Mouse (Mus musculus): ENCODE results near the gene Car6. TPM values are rescaled to one million over a fixed set of nuclear protein-coding genes. Genes with fewer than 3 reads are reported as not detected.

Car6 gene
- total and polyA plus RNA-seq, 3 experiments: not detected

GRCm38 (mm10) chr4:150172107-150172506 is 29.0 kb downstream of the Car6 start:
- no peak overlapping the region for H3K9ac ChIP-seq (ENCODE audit: insufficient read depth, low read depth)
- in situ Hi-C loops (cut with MboI; ENCODE audit: low pct_ligation_motif_present, low pct_unique_long_range_greater_than_20kb, low sequenced_read_pairs): no loop called here
- no peaks in the 10 kb centered on the region for H3K9me3 ChIP-seq (replicated peaks; ENCODE audit: low read length)
- H3K36me3 ChIP-seq (replicated peaks in 1 of 2; ENCODE audit: control insufficient read depth in 1 of 2, insufficient read depth in 1 of 2, low read length in 1 of 2): no peaks in the 10 kb centered on the region
- no peak for TF ChIP-seq ZMIZ1 (IDR thresholded peaks at IDR 0.05; ENCODE audit: low read depth, low read length)
- no peak for TF ChIP-seq MAX (IDR thresholded peaks at IDR 0.05; ENCODE audit: low read length)
- TF ChIP-seq MEF2A (IDR thresholded peaks at IDR 0.05; ENCODE audit: borderline replicate concordance, low read depth, low read length): no peak
- no peak for TF ChIP-seq EP300 (IDR thresholded peaks at IDR 0.05; ENCODE audit: low read length)
- TF ChIP-seq ZC3H11A (IDR thresholded peaks at IDR 0.05; ENCODE audit: low read depth, low read length): no peak
- TF ChIP-seq KAT2A (IDR thresholded peaks at IDR 0.05; ENCODE audit: insufficient replicate concordance, low read length): no peak
- no peak for TF ChIP-seq SIN3A (IDR thresholded peaks at IDR 0.05; ENCODE audit: low read length)
- TF ChIP-seq CHD1 (IDR thresholded peaks at IDR 0.05; ENCODE audit: low read depth, low read length): no peak
- no peak for TF ChIP-seq BHLHE40 (IDR thresholded peaks at IDR 0.05; ENCODE audit: low read depth, low read length)
- no peak for DNase-seq (ENCODE audit: extremely low read depth)
- dilution Hi-C loops (cut with MboI; ENCODE audit: extremely low pct_ligation_motif_present, extremely low pct_unique_long_range_greater_than_20kb, low sequenced_read_pairs): no loop called here
- H3K79me2 ChIP-seq (replicated peaks; ENCODE audit: control insufficient read depth, extremely low read depth, insufficient read depth, poor library complexity, severe bottlenecking): no peaks in the 10 kb centered on the region
- no peak overlapping the region for H3K4me3 ChIP-seq (replicated peaks in 1 of 3; ENCODE audit: low read depth in 2 of 3, low read length in 2 of 3, poor library complexity in 1 of 3)
- H3K27me3 ChIP-seq (replicated peaks): peaks cover 2% of the 10 kb centered on the region
- no peak overlapping the region for H3K27ac ChIP-seq (ENCODE audit: insufficient read depth, low read depth)
- H3K4me1 ChIP-seq (ENCODE audit: control insufficient read depth in 1 of 2, insufficient read depth in 2 of 2): peaks cover 0 to 6% of the 10 kb centered on the region in 2 experiments; a peak in 2 of 4 replicates
- no peak overlapping the region for H3K4me2 ChIP-seq (ENCODE audit: insufficient read depth, low read depth, poor library complexity, severe bottlenecking)

DNA sequence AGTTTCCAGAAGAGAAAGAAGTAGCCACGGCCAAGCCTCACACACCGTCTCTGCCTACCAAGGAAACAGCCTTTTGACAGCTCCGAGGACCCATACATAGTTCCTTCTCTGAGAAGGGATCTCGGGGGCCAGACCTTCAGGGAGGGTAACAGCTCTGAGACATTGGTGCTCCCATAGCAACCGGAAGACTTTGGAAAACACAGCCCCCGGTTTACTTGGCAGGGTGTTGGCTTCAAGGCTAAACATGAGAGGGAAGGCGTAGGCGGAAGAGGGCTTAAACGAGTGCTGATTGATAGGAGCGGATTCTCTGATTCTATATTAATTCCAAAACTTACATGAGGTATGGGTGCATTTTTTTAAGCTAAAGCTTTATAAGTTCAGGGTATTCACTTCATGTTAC is 32.7 kb downstream of the Car6 start:
- no peaks in the 10 kb centered on the region for H3K79me2 ChIP-seq (replicated peaks; ENCODE audit: control insufficient read depth, extremely low read depth, insufficient read depth, poor library complexity, severe bottlenecking)
- H3K27me3 ChIP-seq (replicated peaks): peaks cover 2% of the 10 kb centered on the region
- no peak for DNase-seq (ENCODE audit: extremely low read depth)
- H3K36me3 ChIP-seq (replicated peaks in 1 of 2; ENCODE audit: control insufficient read depth in 1 of 2, insufficient read depth in 1 of 2, low read length in 1 of 2): no peaks in the 10 kb centered on the region
- H3K27ac ChIP-seq (ENCODE audit: insufficient read depth, low read depth): no peak overlapping the region
- H3K9me3 ChIP-seq (replicated peaks; ENCODE audit: low read length): peaks cover 3% of the 10 kb centered on the region
- H3K4me1 ChIP-seq (ENCODE audit: control insufficient read depth in 1 of 2, insufficient read depth in 2 of 2): peaks cover 5 to 6% of the 10 kb centered on the region in 2 experiments; a peak in 3 of 4 replicates
- no peak overlapping the region for H3K4me2 ChIP-seq (ENCODE audit: insufficient read depth, low read depth, poor library complexity, severe bottlenecking)
- dilution Hi-C loops (cut with MboI; ENCODE audit: extremely low pct_ligation_motif_present, extremely low pct_unique_long_range_greater_than_20kb, low sequenced_read_pairs): no loop called here
- in situ Hi-C loops (cut with MboI; ENCODE audit: low pct_ligation_motif_present, low pct_unique_long_range_greater_than_20kb, low sequenced_read_pairs): no loop called here
- TF ChIP-seq GABPA (IDR thresholded peaks at IDR 0.05; ENCODE audit: insufficient replicate concordance, low read depth, low read length) (no peak), ZNF384 (IDR thresholded peaks at IDR 0.05; ENCODE audit: low read depth, low read length) (no peak), POLR2AphosphoS2 (IDR thresholded peaks at IDR 0.05; ENCODE audit: low read depth, low read length) (no peak), BHLHE40 (IDR thresholded peaks at IDR 0.05; ENCODE audit: low read depth, low read length) (no peak), UBTF (IDR thresholded peaks at IDR 0.05; ENCODE audit: low read depth, low read length) (no peak), HCFC1 (IDR thresholded peaks at IDR 0.05; ENCODE audit: low read depth, low read length) (no peak), RCOR1 (conservative IDR thresholded peaks at IDR 0.05; ENCODE audit: low read depth, low read length) (no peak), KAT2A (IDR thresholded peaks at IDR 0.05; ENCODE audit: insufficient replicate concordance, low read length) (no peak), ZKSCAN1 (IDR thresholded peaks at IDR 0.05; ENCODE audit: borderline replicate concordance, low read depth, low read length) (no peak), ZMIZ1 (IDR thresholded peaks at IDR 0.05; ENCODE audit: low read depth, low read length) (no peak), TBP (conservative IDR thresholded peaks at IDR 0.05; ENCODE audit: low read depth, low read length) (no peak), ZC3H11A (IDR thresholded peaks at IDR 0.05; ENCODE audit: low read depth, low read length) (no peak)
- H3K9ac ChIP-seq (ENCODE audit: insufficient read depth, low read depth): no peak overlapping the region
- no peak overlapping the region for H3K4me3 ChIP-seq (replicated peaks in 1 of 3; ENCODE audit: low read depth in 2 of 3, low read length in 2 of 3, poor library complexity in 1 of 3)
